Mouse (Mus musculus) E14TG2a.4 (cell line): ENCODE results near the gene Atxn1.

ENCODE experiments used
- H3K27me3 ChIP-seq: 2 replicates; pipeline ENCODE4 v1.6.1; 2014; ENCODE audit warnings: low read length, control low read depth; ENCODE audit not compliant: insufficient read depth
- H3K36me3 ChIP-seq: 2 replicates; pipeline ENCODE4 v1.6.1; 2014; ENCODE audit warnings: low read length, control low read depth; ENCODE audit not compliant: insufficient read depth
- H3K4me1 ChIP-seq: replicated peaks from 2 replicates; pipeline ENCODE4 v1.6.1; 2014; ENCODE audit warnings: low read depth, low read length, control low read depth
- H3K4me3 ChIP-seq: replicated peaks from 2 replicates; pipeline ENCODE4 v1.5.1; 2014; ENCODE audit warnings: mild to moderate bottlenecking, low read length
- H3K9me3 ChIP-seq: 2 replicates; pipeline ENCODE4 v1.6.1; 2014; ENCODE audit warnings: low read length, control low read depth
- CTCF ChIP-seq: conservative IDR thresholded peaks from 2 replicates; pipeline ENCODE4 v1.5.1; 2014; ENCODE audit warnings: low read length
- NANOG ChIP-seq: IDR thresholded peaks from 2 replicates; pipeline ENCODE4 v1.6.1; 2014; ENCODE audit warnings: borderline replicate concordance, low read length, mixed read lengths
- POU5F1 ChIP-seq: IDR thresholded peaks from 2 replicates; pipeline ENCODE4 v1.6.1; 2014; ENCODE audit warnings: low read length, borderline replicate concordance

Atxn1 gene

GRCm38 (mm10) chr13:45593914-45594313 is 370.9 kb downstream of the Atxn1 start:
- no peaks in the 10 kb centered on the region for H3K27me3 ChIP-seq
- no peak overlapping the region for H3K4me3 ChIP-seq
- H3K4me1 ChIP-seq: no peaks in the 10 kb centered on the region
- no peaks in the 10 kb centered on the region for H3K36me3 ChIP-seq
- TF ChIP-seq POU5F1 (no peak), CTCF (no peak), NANOG (no peak)
- H3K9me3 ChIP-seq: no peaks in the 10 kb centered on the region

- no peaks in the 10 kb centered on the region; the same call in 1 of the 2 replicates for H3K27me3 ChIP-seq
- no peak overlapping the region for H3K4me3 ChIP-seq
- no peaks in the 10 kb centered on the region for H3K36me3 ChIP-seq
- H3K4me1 ChIP-seq: no peaks in the 10 kb centered on the region
- TF ChIP-seq POU5F1: no peak
- no peak for TF ChIP-seq CTCF
- no peak for TF ChIP-seq NANOG
- H3K9me3 ChIP-seq: no peaks in the 10 kb centered on the region
Measured at GRCm38 (mm10) chr13:45590898-45591297, 373.9 kb downstream of the Atxn1 start.

- Histone ChIP-seq H3K36me3 (no peaks in the 10 kb centered on the region), H3K27me3 (no peaks in the 10 kb centered on the region; the same call in 1 of the 2 replicates), H3K9me3 (no peaks in the 10 kb centered on the region), H3K4me3 (no peak overlapping the region), H3K4me1 (peaks cover 15% of the 10 kb centered on the region)
- TF ChIP-seq NANOG (no peak), CTCF (peak; percentile 69)
Measured at GRCm38 (mm10) chr13:45583061-45583460, 381.7 kb downstream of the Atxn1 start.

GRCm38 (mm10) chr13:45582294-45582693 is 382.5 kb downstream of the Atxn1 start:
- H3K4me1 ChIP-seq: peaks cover 15% of the 10 kb centered on the region
- H3K9me3 ChIP-seq: no peaks in the 10 kb centered on the region
- TF ChIP-seq CTCF (no peak), NANOG (no peak), POU5F1 (no peak)
- no peak overlapping the region for H3K4me3 ChIP-seq
- no peaks in the 10 kb centered on the region for H3K36me3 ChIP-seq
- no peaks in the 10 kb centered on the region; the same call in 1 of the 2 replicates for H3K27me3 ChIP-seq

GRCm38 (mm10) chr13:45579751-45580150 is 385.1 kb downstream of the Atxn1 start:
- no peak overlapping the region for H3K4me3 ChIP-seq
- peaks cover 15% of the 10 kb centered on the region for H3K4me1 ChIP-seq
- H3K9me3 ChIP-seq: no peaks in the 10 kb centered on the region
- no peaks in the 10 kb centered on the region for H3K36me3 ChIP-seq
- no peaks in the 10 kb centered on the region for H3K27me3 ChIP-seq
- TF ChIP-seq POU5F1: no peak
- TF ChIP-seq NANOG: no peak
- no peak for TF ChIP-seq CTCF

GRCm38 (mm10) chr13:45577784-45578183 is 387.0 kb downstream of the Atxn1 start:
- H3K4me1 ChIP-seq: peaks cover 9% of the 10 kb centered on the region; the same call in 1 of the 2 replicates
- no peaks in the 10 kb centered on the region for H3K27me3 ChIP-seq
- H3K9me3 ChIP-seq: no peaks in the 10 kb centered on the region
- no peaks in the 10 kb centered on the region for H3K36me3 ChIP-seq
- no peak overlapping the region for H3K4me3 ChIP-seq
- TF ChIP-seq CTCF (0 out of 2 replicates have a peak, but pooled peaks have one; percentile 1), NANOG (no peak)

GRCm38 (mm10) chr13:45577366-45577765 is 387.4 kb downstream of the Atxn1 start:
- TF ChIP-seq CTCF: no peak
- no peak for TF ChIP-seq NANOG
- TF ChIP-seq POU5F1: no peak
- no peaks in the 10 kb centered on the region for H3K9me3 ChIP-seq
- H3K4me3 ChIP-seq: no peak overlapping the region
- no peaks in the 10 kb centered on the region for H3K27me3 ChIP-seq
- H3K36me3 ChIP-seq: no peaks in the 10 kb centered on the region
- peaks cover 5% of the 10 kb centered on the region; the same call in 1 of the 2 replicates for H3K4me1 ChIP-seq

GRCm38 (mm10) chr13:45576185-45576584 is 388.6 kb downstream of the Atxn1 start:
- no peaks in the 10 kb centered on the region for H3K36me3 ChIP-seq
- no peaks in the 10 kb centered on the region for H3K9me3 ChIP-seq
- H3K4me1 ChIP-seq: peaks cover 3% of the 10 kb centered on the region; the same call in 1 of the 2 replicates
- no peaks in the 10 kb centered on the region for H3K27me3 ChIP-seq
- no peak overlapping the region for H3K4me3 ChIP-seq
- TF ChIP-seq CTCF (no peak), POU5F1 (no peak), NANOG (no peak)

- no peaks in the 10 kb centered on the region for H3K36me3 ChIP-seq
- H3K27me3 ChIP-seq: no peaks in the 10 kb centered on the region
- H3K4me3 ChIP-seq: no peak overlapping the region
- peaks cover 3% of the 10 kb centered on the region; the same call in 1 of the 2 replicates for H3K4me1 ChIP-seq
- peak; percentile 47 for TF ChIP-seq CTCF
- TF ChIP-seq NANOG: no peak
- no peak for TF ChIP-seq POU5F1
- H3K9me3 ChIP-seq: peaks cover 2% of the 10 kb centered on the region
Measured at GRCm38 (mm10) chr13:45572768-45573167, 392.0 kb downstream of the Atxn1 start.
